Mouse (Mus musculus): ENCODE measurements around the gene Pusl1.

Gene Pusl1

GRCm38 (mm10) chr4:155843231-155843630 lies 48.4 kb downstream of the Pusl1 start:
- CTCF ChIA-PET, result no interaction called here

DNA sequence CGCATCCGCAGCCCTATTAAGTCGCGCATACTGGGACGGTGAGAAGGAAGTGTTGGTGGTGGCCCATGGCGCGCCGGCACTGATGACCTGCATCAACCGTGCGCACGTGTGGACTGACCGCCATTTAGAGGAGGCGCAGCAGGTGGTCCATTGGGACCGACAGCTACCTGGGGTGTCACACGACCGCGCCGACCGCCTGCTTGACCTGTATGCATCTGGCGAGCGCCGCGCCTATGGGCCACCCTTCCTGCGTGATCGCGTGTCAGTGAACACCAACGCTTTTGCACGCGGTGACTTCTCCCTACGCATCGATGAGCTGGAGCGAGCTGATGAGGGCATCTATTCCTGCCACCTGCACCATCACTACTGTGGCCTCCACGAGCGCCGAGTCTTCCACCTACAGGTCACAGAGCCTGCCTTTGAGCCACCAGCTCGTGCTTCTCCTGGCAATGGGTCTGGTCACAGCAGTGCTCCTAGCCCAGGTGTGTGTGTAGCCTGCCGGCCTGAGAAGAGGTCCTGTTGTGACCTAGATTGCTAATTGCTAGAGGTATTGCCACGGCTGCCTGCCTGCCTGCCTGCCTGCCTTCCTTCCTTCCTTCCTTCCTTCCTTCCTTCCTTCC lies 49.8 kb downstream of the Pusl1 start:
- CTCF ChIA-PET, result no interaction called here

GRCm38 (mm10) chr4:155841003-155841454 lies 50.6 kb downstream of the Pusl1 start:
- CTCF ChIA-PET, result interaction anchor here (1.0 kb wide), 1 partner anchor 9 kb away, joined by 3 read pairs; no protein-coding TSS in a partner anchor

GRCm38 (mm10) chr4:155840076-155841002 lies 51.2 kb downstream of the Pusl1 start:
- CTCF ChIA-PET, result interaction anchor here (1.0 kb wide), 1 partner anchor 8 kb away, joined by 3 read pairs; no protein-coding TSS in a partner anchor

DNA sequence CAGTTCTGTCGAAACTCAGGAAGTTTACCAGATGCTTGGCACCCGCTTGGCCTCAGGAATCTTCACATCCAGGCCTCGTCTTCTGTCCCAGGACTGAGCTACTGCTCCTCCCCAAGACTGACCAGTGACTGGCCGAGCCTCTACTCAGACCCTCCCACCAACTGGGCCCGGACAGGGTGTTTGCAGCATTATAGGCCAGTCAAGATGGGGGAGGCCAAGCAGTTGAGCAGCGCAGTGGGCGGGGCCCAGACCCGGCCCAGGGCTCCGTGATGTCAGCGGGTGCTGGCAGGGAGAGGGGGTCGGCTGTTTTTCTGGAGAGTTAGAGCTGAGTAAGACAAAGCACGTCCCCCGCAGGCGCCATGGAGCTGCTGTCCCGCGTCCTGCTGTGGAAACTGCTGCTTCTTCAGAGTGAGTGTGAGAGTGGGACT lies 52.1 kb downstream of the Pusl1 start, which contains the start of gene Mxra8:
Gene Mxra8 (plus strand): TSS at position 198 of the 428 bp plus-strand sequence.
- CTCF ChIA-PET, result no interaction called here

GRCm38 (mm10) chr4:155838187-155839153 lies 53.1 kb downstream of the Pusl1 start:
- CTCF ChIA-PET, result no interaction called here

Data from spleen, embryonic (tissue).